Mouse (Mus musculus) cerebellum, adult 9-10 months (tissue): ENCODE results near the gene Ccdc54.

Experiments
- DNase-seq: peaks from one replicate; pipeline ENCODE4 v3.0.0; 2022

The Ccdc54 gene

DNA sequence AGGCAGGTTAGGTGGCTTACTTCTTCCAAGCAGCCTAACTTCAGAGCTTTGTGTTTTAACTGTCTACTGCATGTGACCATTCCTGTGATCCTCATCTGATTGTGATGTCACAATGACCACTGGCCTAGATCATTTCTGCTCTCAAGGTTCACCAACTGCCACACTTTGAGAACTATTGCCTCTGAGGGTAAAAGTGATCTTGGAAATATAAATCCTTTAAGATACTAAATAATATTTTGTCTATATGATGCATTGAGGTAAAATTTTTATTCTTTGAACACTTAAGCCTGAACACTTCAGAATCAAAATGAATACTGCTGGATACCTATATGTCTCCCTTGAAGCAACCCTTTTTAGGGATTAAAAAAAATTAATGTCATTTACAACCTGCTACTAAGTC lies at the start of gene Ccdc54:
TSS of gene Ccdc54 (minus strand) at position 101 of the 400 bp plus-strand sequence.
- DNase-seq = no peak

- no peak for DNase-seq
These were observed 41.6 kb upstream of the Ccdc54 start for GRCm38 (mm10) chr16:50632585-50632984.

DNA sequence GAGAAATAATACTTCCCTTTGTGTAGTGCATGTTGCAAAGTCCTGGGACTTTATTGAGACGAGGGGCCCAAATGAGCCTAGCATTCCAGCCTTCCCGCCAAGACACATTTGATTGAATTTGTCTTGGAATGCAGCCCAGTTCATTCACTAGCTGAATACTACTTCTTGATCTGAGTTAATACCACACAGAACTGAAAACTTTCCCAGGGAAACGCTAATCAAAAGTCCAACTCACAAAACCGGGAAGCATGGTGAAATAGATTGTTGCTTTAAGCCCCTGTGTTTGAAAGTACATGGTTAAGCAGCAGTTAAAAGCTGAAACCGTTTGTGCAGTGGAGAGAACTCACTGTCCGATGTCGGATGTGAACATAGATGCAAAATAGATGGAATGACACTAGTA lies 24.6 kb upstream of the Ccdc54 start:
- peak; percentile 2 for DNase-seq

DNA sequence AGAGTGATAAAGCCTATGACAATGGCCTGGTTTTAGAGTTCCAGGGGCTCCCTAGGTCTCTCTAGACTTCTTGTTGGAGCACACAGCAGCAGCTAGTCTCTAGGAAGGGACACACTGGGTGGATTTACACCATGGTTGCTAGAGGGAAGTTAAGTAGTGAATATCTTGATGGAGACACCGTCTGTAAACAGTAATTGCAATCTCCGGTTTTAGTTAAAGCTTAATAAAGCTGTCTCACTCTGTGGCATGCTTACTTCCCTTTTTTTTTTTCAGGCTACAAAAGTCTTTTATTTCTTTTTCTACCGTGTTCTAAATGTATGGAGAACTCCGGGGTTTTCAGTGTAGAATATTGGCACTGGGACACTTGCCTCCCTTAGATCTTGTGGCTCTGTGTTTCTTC lies 22.0 kb upstream of the Ccdc54 start:
- no peak for DNase-seq

DNA sequence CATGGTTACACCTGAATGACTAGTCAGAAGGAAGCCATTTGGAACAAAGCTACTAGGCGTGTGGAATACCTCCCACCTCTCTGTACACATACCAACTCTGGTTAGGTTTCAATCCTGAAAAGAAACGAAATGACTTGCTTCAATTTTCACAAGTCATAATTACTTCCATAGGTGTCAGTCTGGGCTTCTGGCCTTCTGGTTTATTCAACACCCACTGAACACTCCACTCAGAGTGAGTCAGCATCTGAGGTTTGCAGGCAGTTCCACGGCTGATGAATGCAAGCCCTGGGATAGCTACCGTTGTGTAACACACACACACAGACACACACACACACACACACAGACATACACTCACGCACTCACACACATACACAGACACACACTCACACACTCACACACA lies 19.6 kb upstream of the Ccdc54 start:
- DNase-seq = no peak

DNA sequence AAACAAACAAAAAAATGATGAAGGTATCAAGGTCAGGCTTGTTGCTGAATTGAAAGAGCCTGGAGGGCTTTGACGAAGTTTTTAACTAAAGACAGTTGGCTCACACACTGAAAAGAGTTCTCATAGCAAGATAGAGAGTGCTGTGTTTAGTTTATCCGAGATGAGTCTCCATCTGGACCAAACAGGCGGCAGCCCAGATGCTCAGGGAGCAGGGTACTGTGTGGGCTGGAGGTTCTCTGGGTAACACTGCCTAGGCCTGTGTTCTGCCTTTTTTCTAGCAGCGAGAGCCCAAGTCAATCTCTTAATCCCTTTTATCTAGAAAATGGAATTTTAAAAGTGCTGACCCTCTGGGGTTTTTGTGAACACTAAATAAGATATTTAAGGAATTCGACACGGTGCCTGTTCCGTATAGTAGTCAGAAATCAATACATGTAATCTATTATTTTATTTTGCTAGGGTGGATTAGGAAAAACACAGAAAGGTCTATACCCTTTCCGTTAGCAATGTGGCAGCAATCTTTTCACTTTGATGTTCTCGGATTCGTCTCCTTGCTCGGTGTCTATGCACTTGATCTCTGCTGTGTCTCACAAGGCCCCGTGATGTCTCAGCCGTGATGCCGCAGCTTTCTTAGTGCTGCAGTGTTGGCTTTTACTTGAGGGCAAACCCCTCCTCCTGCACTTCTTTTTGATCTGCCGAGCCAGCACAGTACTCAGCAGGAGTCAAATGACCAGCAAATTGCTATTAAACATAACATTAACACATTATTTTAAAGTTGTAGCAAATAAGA lies 17.0 kb upstream of the Ccdc54 start:
- no peak for DNase-seq

DNA sequence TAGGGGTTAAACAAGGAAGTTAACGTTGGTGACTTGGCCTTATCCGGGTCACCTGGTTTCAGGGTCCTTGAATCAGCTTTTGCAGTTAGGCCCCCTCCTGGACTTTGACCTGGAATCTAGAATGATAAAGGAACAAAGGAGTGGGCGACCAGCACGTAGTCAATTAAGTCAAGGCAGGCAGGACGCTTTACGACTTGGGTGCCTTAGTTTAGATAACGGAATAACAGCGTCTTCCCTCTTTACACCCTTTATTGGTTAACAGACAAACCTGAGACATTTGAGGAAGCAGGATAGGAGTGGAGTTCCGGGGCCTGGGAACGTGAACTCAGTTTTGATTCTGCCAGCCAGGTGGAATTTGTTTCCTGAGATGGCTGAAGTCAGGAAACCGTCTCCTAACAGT lies 13.9 kb upstream of the Ccdc54 start:
- DNase-seq = no peak

DNA sequence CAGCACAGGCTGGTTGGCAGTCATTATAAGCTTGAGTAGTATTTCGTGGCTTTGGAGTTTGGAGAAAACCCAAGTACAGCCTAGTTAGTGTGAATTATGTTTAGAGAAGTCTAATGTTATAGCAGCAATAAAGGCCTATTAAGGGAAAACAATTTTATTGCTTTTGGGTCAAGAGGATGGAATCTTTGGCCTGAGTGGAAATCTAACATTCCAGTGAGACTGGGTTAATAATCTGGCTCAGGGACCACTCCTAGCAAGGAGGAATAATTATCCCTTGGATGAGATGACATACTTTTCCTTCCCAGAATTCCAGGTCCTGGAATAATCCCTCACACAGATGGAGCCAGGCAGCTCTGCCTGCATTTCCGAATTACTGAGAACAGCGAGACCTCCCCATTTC lies 11.0 kb upstream of the Ccdc54 start:
- no peak for DNase-seq

DNA sequence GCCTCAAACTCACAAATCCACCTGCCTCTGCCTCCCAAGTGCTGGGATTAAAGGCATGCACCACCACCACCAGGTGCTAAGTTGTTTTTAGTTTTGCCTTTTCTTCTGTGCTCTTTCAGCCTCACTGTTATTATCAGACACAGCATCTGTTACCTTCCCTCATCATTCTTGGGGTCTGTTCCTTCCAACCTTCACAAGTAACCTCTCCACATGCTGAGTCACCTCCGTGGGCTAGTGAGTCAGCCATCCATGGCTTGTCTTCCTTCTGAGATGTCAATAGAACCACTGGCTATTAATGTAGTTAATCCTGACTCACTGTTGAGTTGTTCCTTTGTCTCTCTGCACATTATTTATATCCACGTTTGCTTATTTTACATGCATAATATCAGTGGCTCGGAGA lies 9.7 kb upstream of the Ccdc54 start:
- no peak for DNase-seq

GRCm38 (mm10) chr16:50596679-50597078 lies 5.7 kb upstream of the Ccdc54 start:
- DNase-seq = no peak

DNA sequence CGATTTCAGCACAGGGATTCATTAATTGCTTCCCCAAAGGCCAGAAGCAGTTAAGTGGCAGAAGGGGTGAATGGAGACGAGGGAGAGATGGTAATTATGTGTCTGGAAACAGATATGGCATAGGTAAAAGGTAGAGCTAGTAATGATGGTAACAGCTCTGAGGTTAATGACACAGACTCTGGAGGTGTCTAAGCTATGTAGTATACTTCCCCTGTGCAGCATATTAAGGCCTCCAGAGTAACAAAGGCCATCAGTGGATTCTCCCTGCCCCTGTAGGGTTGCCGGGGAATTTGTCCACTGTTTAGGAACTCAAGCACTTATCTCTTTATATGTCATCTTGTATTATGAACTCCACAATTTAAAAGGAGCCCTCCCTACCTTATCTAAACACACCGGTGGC lies 5.2 kb upstream of the Ccdc54 start:
- no peak for DNase-seq

GRCm38 (mm10) chr16:50594876-50595275 lies 3.9 kb upstream of the Ccdc54 start:
- DNase-seq = no peak

DNA sequence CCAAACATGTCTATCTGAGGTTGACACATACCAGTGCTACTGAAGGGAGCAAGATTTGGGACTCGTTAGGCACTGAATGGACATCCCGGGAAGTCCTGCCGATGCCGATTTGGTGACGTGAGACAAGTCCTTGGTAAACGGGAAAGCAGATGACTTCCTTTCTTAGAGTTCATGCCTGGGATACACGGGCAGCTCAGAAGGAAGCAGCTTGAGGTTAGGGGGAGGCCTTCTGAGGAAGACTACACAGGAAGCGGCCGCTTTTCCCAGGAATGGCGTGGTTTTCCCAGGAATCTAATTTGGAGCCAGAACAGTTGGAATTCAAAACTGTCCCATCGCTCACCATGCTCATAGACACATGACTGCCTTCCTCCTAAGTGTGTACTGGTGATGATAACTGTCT lies 2.4 kb upstream of the Ccdc54 start:
- DNase-seq = no peak

DNA sequence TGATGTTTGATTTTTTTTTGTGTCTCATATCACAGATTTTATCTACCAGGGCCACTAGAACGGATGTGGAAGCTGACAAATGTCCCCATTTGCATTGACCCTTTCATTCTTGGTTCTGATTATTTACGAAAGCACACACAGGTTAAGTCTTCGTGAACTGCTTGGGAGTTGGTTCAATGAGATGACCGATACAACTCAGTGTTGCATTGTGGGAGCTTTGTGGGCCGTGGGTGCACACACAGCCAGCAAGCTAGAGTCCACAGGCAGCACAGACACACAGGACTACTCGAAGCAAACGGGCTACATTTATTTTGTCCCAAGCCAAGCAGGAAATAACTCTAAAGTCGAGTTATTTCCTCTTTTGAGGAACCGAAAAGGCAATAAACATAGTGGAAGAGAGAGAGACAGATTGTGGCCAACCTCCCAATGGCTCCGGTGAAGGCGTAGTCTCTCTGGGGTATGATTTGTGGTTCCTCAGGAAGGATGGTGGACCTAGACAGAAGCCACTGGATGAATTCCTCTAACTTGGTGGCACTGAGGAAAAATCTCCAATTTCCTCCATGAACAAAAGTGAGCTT lies 1.3 kb downstream of the Ccdc54 start:
- no peak for DNase-seq

DNA sequence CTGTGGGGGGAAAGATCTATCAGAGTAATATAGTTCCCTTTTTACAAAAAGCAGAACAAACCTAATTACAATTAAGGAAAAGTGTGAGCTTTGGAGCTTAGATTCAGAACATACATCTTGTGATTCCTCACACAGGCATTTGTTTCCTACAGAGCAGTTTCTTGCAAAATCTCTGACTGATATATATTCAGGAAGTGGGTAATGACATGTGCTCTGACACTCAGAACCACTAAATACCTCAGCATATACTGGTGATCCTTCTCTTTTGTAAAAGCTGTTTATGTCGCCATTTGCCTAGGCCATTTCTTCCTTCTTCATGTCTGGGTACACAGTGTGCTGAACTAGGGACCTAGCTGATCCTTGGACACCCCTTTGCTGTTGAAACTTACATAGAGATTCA lies 2.8 kb downstream of the Ccdc54 start:
- DNase-seq = no peak

DNA sequence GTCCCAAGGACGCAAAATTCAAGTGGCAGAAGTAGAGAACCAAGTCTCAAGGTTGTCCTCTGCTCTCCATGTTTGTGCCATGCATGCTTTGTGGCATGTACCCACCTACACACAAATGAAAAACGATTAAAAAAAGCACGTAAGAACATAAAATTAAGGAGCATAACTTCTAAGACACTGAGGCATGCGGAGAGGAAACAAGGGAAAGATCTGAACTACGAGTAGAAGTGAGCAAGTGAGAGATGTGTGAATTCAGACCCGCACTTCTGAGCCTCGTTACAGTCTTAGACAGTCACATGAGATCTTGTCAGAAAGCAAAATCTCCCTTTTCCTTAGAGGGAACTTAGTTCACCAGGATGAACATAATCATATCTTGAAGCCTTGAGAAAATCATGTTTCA lies 3.8 kb downstream of the Ccdc54 start:
- DNase-seq = no peak

GRCm38 (mm10) chr16:50578361-50578760 lies 12.6 kb downstream of the Ccdc54 start:
- no peak for DNase-seq

GRCm38 (mm10) chr16:50572557-50572956 lies 18.4 kb downstream of the Ccdc54 start:
- DNase-seq = no peak

- no peak for DNase-seq
These were observed 31.7 kb downstream of the Ccdc54 start for GRCm38 (mm10) chr16:50559163-50559771.

DNA sequence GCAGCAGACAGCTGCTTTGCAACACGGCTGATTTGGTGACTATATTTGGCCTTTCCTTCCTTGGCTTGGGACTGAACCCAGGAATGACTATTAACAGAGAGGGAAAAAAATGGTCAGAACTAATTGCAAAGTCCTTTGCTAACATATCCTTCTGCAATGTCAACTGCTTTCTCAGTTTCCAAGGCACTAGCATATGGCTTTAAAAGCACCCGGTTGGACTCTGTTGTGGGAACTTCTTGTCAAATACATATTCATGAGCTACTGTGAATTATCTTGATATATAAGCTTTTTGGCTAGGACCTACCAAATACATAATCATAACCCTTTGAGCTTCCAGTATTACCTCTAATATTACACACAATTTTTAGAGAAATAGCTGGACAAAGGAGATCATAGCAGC lies 37.1 kb downstream of the Ccdc54 start:
- no peak for DNase-seq

DNA sequence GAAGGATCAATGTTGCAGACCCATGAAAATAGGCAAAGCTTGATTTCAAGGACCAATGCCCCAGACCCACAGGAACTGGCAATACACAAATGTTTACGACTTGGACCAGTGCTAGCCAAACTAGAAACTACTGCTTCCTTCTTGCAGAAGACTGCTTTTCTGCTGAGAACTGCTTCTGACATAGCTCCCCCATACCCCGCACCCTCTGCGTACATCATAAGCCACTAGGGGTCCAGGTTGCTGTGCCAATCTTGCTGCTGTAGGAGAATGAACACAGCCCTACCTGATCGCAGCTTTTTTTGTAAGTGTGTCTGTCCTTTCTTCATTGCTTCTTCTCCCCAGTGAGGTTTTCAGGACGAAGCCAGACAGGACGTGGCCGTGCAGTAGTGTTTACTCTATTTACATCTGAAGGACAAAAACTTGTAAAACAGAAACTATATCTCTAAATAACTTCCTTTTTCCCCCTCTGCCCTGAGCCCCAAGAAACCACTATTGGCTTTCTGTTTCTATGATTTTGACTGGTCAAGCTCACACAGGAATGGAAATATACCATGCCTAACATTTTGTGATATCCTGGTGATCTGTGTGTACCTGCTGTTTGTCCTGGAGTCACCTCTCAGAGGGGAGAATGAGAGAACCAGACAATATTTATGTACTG lies 39.0 kb downstream of the Ccdc54 start:
- DNase-seq = no peak

DNA sequence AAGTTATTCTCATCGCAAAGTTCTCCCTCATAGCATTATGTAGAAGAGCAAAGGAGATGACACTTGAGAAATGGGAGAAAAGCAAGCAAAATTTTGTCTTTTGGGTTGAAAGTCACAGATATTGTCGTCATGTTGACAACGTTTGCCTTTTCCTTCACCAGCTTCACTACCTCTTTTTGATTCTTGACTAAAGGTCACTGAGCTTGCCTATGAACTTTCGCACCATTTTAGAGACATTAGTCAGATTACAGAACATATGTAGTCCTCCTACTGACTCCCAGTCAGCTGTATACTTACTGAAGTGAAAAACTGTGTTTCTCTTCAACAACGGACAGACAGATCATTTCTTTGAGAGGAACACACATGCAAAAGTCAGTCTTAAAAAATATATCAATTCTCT lies 40.0 kb downstream of the Ccdc54 start:
- no peak for DNase-seq

DNA sequence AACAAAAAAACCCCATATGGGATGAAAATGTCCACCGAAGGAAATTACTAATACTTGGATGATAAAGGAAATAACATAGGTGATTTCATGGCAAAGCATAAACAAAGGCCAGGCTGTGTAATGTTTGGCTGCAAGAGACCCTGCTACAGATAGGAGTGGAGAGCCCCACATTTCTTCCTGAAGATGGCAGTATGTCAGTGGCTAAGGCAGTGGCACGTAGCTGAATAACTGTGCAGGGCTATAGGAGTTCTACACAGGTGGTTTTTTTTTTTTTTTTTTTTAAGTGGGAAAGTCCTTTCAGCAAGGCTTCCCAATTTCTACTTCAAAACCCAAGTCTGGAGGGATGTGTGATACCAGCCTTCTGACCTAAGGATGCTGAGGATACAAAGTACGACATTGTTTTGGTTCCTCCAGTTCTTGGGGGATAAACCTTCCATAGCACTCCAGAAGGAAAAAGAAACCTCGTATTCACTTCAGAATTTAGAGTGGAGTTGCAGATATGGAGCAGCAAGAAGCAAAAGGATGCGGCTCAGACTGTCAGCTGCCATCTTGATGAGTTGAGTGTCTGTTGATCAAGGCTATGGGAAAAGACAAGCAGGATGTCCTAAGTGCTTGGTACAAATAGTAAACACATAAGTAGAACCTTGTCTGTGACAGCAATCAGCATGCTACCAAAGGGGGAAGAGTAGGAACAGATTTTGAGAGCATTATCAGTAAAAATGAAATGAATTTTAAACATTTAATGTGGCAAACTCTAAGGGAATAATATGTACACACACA lies 48.2 kb downstream of the Ccdc54 start:
- DNase-seq = no peak
